Mouse (Mus musculus): ENCODE measurements around the gene Slc41a1. TPM values are rescaled to one million over a fixed set of nuclear protein-coding genes. Genes with fewer than 3 reads are reported as not detected.

The Slc41a1 gene
- polyA plus RNA-seq, 1 experiment from 2014 or later = 12.7 TPM

GRCm38 (mm10) chr1:131891436-131891835 is 64.1 kb downstream of the Slc41a1 start:
- no peak for ATAC-seq (ENCODE audit: insufficient number of reproducible peaks, insufficient read depth, low FRiP score, low TSS enrichment, low read depth)
- 49% methylated on average over 4 of the region's 4 CpGs for WGBS

More at GRCm38 (mm10) chr1:131891436-131891835, 64.1 kb downstream of the Slc41a1 start:
- Histone ChIP-seq H3K4me1 (no peaks in the 10 kb centered on the region), H3K4me2 (no peak overlapping the region), H3K9me3 (no peaks in the 10 kb centered on the region), H3K4me3 (no peak overlapping the region), H3K36me3 (no peaks in the 10 kb centered on the region), H3K9ac (no peak overlapping the region), H3K27me3 (no peaks in the 10 kb centered on the region), H3K27ac (no peak overlapping the region)

Other genes with a start within 250 kb of the Slc41a1 start
- not detected in 2 replicates for gene Avpr1b, start 228.3 kb upstream of the Slc41a1 start, polyA plus RNA-seq (2015; fragmentation: Nextera tagmentation; extraction: Ambion mirVana)
- gene Ctse, start 189.2 kb upstream of the Slc41a1 start, polyA plus RNA-seq (2015; fragmentation: Nextera tagmentation; extraction: Ambion mirVana) = 0.33 TPM in 1 of 2 replicates, not detected in the other
- 4.9 and 5.0 TPM in 2 replicates for gene Rab7b, start 138.8 kb upstream of the Slc41a1 start, polyA plus RNA-seq (2015; fragmentation: Nextera tagmentation; extraction: Ambion mirVana)
- not detected in 2 replicates for gene Slc26a9, start 83.5 kb upstream of the Slc41a1 start, polyA plus RNA-seq (2015; fragmentation: Nextera tagmentation; extraction: Ambion mirVana)
- gene Pm20d1, start 30.1 kb upstream of the Slc41a1 start, polyA plus RNA-seq (2015; fragmentation: Nextera tagmentation; extraction: Ambion mirVana) = 0.32 and 0.53 TPM in 2 replicates
- gene Rab29, start 39.7 kb downstream of the Slc41a1 start, polyA plus RNA-seq (2015; fragmentation: Nextera tagmentation; extraction: Ambion mirVana) = 28.6 and 30.5 TPM in 2 replicates
- gene Nucks1, start 83.0 kb downstream of the Slc41a1 start, polyA plus RNA-seq (2015; fragmentation: Nextera tagmentation; extraction: Ambion mirVana) = 103 and 108 TPM in 2 replicates
- gene Slc45a3, start 135.5 kb downstream of the Slc41a1 start, polyA plus RNA-seq (2015; fragmentation: Nextera tagmentation; extraction: Ambion mirVana) = 3.2 and 4.0 TPM in 2 replicates
- gene Elk4, start 180.1 kb downstream of the Slc41a1 start, polyA plus RNA-seq (2015; fragmentation: Nextera tagmentation; extraction: Ambion mirVana) = 21.7 and 22.3 TPM in 2 replicates
- 13.5 and 16.2 TPM in 2 replicates for gene Mfsd4a, start 240.6 kb downstream of the Slc41a1 start, polyA plus RNA-seq (2015; fragmentation: Nextera tagmentation; extraction: Ambion mirVana)

Data from embryonic facial prominence, embryonic 13.5 days (tissue).